Mouse (Mus musculus): ENCODE measurements around the gene Msantd3. TPM values are rescaled to one million over a fixed set of nuclear protein-coding genes. Genes with fewer than 3 reads are reported as not detected.

Gene Msantd3
- total RNA-seq, 4 experiments from 2014 or later = 17.4 to 20.3 (median 19.1) TPM

- no peak for DNase-seq (ENCODE audit: low spot score in 2 of 2)
Measured at GRCm38 (mm10) chr4:48554132-48554531, 14.4 kb downstream of the Msantd3 start.

DNA sequence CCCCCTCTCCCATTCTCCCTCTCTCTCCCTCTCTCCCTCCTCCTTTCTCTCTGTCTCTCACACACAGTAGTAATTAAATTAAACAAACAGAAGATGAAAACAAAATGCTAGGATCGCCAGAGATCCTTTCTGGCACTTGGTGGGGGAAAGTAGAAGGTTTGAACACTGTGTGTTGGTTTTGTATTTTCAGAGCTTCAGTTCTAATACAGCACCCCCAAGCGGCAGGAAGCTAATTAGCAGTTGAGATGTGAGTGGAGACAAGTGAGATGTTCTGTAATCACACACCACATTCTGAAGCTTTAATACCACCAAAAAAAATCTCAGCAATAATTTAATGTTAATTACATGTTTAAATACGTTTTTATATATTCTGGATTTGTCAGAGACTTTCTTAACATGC lies 16.0 kb downstream of the Msantd3 start:
- DNase-seq (ENCODE audit: low spot score in 2 of 2) = peak in 1 of 2 experiments; percentile 57

GRCm38 (mm10) chr4:48559652-48560051 lies 19.9 kb downstream of the Msantd3 start:
- no peak for DNase-seq (ENCODE audit: low spot score in 2 of 2)

DNA sequence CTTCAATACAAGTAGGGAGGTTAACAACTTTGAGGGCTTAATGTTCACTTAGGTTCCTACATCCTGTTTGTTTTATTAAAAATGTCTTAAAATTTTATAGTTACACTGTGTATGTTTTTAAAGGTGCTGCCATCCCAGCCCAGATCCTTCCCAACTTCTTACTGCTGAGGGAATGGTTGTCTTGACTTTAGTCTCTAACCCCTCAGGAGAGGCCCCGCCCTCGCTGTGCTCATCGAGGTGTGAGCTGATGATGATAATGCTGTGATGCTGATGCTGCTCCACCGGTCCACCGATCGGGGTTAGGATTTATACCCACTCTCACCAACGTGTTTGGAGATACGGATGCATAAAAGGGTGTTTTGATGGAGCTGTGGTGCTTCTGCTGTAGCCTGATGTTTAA lies 22.1 kb downstream of the Msantd3 start:
- no peak for DNase-seq (ENCODE audit: low spot score in 2 of 2)

- DNase-seq (ENCODE audit: low spot score in 2 of 2) = no peak
Measured at GRCm38 (mm10) chr4:48564962-48565361, 25.2 kb downstream of the Msantd3 start.

GRCm38 (mm10) chr4:48576361-48576760 lies 36.6 kb downstream of the Msantd3 start:
- no peak for DNase-seq (ENCODE audit: low spot score in 2 of 2)

- no peak for DNase-seq (ENCODE audit: low spot score in 2 of 2)
Measured at GRCm38 (mm10) chr4:48577831-48578230, 38.1 kb downstream of the Msantd3 start.

GRCm38 (mm10) chr4:48578399-48578798 lies 38.7 kb downstream of the Msantd3 start:
- DNase-seq (ENCODE audit: low spot score in 2 of 2) = no peak

DNA sequence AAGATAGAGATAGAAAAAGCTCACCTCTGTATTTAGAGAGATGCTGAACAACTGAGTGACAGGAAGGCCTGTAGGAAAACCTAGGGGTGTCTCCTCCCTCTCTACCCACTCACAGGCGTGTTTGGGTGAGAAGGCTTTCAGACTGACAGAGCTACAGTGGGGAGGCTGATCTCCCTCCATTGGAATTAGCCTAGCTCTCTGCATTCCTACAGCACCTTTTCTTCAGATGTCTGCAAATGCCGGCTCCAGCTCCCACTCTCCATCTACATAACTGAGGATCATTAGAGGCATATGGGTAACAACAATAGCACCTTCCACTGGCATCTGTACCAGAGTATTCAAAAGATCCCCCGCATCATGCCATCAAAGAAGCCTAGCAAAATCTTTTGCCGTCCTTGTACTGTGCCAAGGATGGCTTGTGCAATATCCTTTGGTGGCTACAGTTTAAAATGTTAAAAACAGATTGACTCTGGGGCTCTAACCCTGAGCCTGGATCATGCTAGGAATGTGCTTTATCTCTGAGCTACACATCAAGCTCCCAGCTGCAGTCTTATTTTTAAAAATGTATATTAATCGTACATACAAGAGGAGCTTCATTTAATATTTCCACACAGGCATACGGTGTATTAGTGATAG lies 39.9 kb downstream of the Msantd3 start:
- DNase-seq (ENCODE audit: low spot score in 2 of 2) = no peak

GRCm38 (mm10) chr4:48581201-48581600 lies 41.5 kb downstream of the Msantd3 start:
- DNase-seq (ENCODE audit: low spot score in 2 of 2) = no peak

DNA sequence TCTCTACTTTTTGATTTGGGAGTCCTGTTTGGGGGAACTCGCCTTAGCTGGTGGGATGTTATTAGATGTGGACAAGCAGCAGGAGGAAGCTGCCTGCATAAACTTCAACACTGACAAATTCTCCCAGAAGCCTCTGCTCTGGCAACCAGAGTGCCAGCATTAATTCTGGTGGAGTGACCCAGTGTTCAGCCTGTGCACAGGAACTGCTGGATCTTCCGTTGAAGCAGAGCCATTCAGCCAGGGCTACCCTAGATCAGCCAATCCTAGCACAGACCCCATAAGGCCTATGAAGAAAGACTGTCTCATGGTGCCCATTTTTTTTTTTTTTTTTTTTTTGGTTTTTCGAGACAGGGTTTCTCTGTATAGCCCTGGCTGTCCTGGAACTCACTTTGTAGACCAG lies 42.3 kb downstream of the Msantd3 start:
- no peak for DNase-seq (ENCODE audit: low spot score in 2 of 2)

DNA sequence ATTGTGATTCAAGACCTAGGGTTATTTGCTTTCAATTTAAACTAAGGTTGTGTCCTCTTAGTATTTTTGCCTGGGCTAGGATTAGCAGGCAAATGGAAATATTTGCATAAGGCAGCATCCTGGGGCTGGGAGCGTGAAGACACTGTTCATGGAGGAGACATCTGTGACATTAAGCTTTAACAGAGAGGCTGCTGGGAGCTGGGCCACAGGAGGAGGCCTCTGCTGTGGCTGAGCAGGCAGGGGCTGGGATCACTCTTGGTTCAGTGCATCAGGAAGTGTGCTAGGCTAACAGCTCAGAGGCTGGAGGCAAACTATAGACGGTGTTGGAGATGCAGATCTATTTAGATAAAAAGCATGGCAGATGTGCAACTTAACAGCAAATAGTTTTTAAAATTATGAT lies 43.2 kb downstream of the Msantd3 start:
- DNase-seq (ENCODE audit: low spot score in 2 of 2) = no peak

- DNase-seq (ENCODE audit: low spot score in 2 of 2) = peak in 1 of 2 experiments; percentile 32
Measured at GRCm38 (mm10) chr4:48584421-48585240, 44.9 kb downstream of the Msantd3 start, which contains the start of gene Tmeff1. Tmeff1 (plus strand) TSS chr4:48585174.

DNA sequence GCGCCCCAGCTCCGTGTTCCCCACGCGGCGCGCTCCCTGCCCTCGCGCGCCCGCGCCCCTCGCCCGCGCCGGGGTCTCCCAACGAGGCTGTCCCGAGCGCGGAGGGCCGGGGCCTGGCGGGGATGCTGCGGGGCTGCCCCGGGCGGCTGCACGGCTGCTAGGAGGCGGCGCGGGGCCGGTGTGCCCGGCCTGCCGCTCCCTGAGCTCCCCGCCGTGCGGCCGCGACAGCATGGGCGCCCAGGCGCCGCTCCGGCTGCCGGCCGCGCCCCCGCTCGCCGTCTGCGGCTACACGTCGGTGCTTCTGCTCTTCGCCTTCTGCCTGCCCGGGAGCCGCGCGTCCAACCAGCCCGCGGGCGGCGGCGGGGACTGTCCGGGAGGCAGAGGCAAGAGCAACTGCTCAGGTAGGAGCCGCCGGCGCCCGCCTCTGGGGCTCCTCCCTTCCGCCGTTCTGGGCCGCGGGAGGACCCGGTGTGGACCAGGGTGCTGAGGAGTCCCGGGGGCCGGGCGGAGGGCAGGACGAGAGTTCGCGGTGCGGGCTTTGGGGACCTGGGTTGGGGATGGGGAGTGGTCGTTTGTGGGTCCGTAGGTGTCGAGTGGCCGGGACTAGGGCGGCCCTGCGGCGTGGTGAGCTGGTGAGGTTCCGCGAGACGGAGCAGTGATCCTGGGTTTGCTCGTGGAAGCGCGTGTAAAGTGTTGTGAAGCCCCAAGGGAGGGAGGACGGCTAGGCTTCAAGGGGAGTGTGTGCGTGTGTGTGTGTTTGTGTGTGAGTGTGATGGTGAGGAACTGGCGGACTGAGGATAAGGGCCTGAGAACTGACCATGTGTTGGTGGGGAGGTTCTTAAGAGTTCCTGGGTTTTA lies 45.7 kb downstream of the Msantd3 start:
- DNase-seq (ENCODE audit: low spot score in 2 of 2) = peak in 1 of 2 experiments; percentile 29

- DNase-seq (ENCODE audit: low spot score in 2 of 2) = peak; percentile 25 to 26
Measured at GRCm38 (mm10) chr4:48586099-48586821, 46.5 kb downstream of the Msantd3 start.

- no peak for DNase-seq (ENCODE audit: low spot score in 2 of 2)
Measured at GRCm38 (mm10) chr4:48587526-48587925, 47.8 kb downstream of the Msantd3 start.

GRCm38 (mm10) chr4:48588576-48588975 lies 48.8 kb downstream of the Msantd3 start:
- no peak for DNase-seq (ENCODE audit: low spot score in 2 of 2)

DNA sequence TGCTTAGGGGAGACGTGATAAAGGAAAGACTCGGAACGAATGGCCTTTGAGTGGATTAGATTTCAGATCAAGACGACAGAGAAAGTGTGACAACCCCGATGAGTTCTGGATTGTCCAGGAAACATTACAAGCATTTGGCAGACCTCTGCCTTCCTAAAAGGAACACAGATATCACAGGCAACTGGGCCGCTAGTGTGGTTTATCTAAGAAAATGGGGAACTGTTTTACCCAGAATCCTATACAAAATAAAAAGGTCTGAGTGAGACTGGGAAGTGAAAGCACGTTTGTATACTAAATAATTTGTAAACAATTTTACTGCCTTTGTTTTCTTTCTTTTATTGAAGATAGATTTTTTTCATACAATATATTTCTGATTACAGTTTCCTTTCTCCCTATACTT lies 51.1 kb downstream of the Msantd3 start:
- DNase-seq (ENCODE audit: low spot score in 2 of 2) = no peak

GRCm38 (mm10) chr4:48591390-48591789 lies 51.7 kb downstream of the Msantd3 start:
- DNase-seq (ENCODE audit: low spot score in 2 of 2) = no peak

GRCm38 (mm10) chr4:48592328-48592727 lies 52.6 kb downstream of the Msantd3 start:
- DNase-seq (ENCODE audit: low spot score in 2 of 2) = no peak

GRCm38 (mm10) chr4:48592844-48593243 lies 53.1 kb downstream of the Msantd3 start:
- DNase-seq (ENCODE audit: low spot score in 2 of 2) = no peak

Measured in layer of hippocampus, adult 8-10 months (tissue).